Mouse (Mus musculus): ENCODE results near the gene Cx3cr1. TPM values are rescaled to one million over a fixed set of nuclear protein-coding genes. Genes with fewer than 3 reads are reported as not detected.

Gene Cx3cr1
- polyA plus RNA-seq, 1 experiment from 2014 or later, result 7.3 TPM

GRCm38 (mm10) chr9:119913087-119913838 lies 156.4 kb downstream of the Cx3cr1 start:
- no peaks in the 10 kb centered on the region for H3K9me3 ChIP-seq (replicated peaks)
- peaks cover 99% of the 10 kb centered on the region for H3K36me3 ChIP-seq
- H3K4me3 ChIP-seq (replicated peaks), result no peak overlapping the region
- H3K27ac ChIP-seq, result no peak overlapping the region
- no peak for ATAC-seq (replicated peaks; ENCODE audit: low FRiP score)
- WGBS, result 75% methylated on average over 13 of the region's 13 CpGs
- H3K4me2 ChIP-seq, result no peak overlapping the region
- H3K4me1 ChIP-seq, result 0 out of 2 replicates have a peak, but pooled peaks cover 4% of the 10 kb centered on the region
- no peaks in the 10 kb centered on the region for H3K27me3 ChIP-seq
- no peak overlapping the region for H3K9ac ChIP-seq

- Histone ChIP-seq H3K9me3 (replicated peaks) (no peaks in the 10 kb centered on the region), H3K4me2 (no peak overlapping the region), H3K27me3 (no peaks in the 10 kb centered on the region), H3K36me3 (peaks cover 99% of the 10 kb centered on the region), H3K27ac (no peak overlapping the region), H3K9ac (no peak overlapping the region), H3K4me3 (replicated peaks) (no peak overlapping the region), H3K4me1 (0 out of 2 replicates have a peak, but pooled peaks cover 5% of the 10 kb centered on the region)
- no peak for ATAC-seq (replicated peaks; ENCODE audit: low FRiP score)
- WGBS, result 76% methylated on average over 3 of the region's 3 CpGs
These were observed 159.7 kb downstream of the Cx3cr1 start for GRCm38 (mm10) chr9:119909931-119910330.

- Histone ChIP-seq H3K36me3 (peaks cover 99% of the 10 kb centered on the region), H3K27me3 (no peaks in the 10 kb centered on the region), H3K4me2 (no peak overlapping the region), H3K27ac (peak overlapping the region; percentile 18; the same call in 1 of the 2 replicates), H3K9me3 (replicated peaks) (no peaks in the 10 kb centered on the region), H3K4me1 (0 out of 2 replicates have a peak, but pooled peaks cover 5% of the 10 kb centered on the region), H3K9ac (no peak overlapping the region), H3K4me3 (replicated peaks) (no peak overlapping the region)
- WGBS, result 50% methylated on average over 3 of the region's 3 CpGs
- peak; percentile 73 for ATAC-seq (replicated peaks; ENCODE audit: low FRiP score)
These were observed 161.0 kb downstream of the Cx3cr1 start for GRCm38 (mm10) chr9:119908708-119909107.

GRCm38 (mm10) chr9:119902410-119903151 lies 167.1 kb downstream of the Cx3cr1 start:
- H3K4me3 ChIP-seq (replicated peaks), result no peak overlapping the region
- H3K4me2 ChIP-seq, result no peak overlapping the region
- peaks cover 68% of the 10 kb centered on the region for H3K36me3 ChIP-seq
- ATAC-seq (replicated peaks; ENCODE audit: low FRiP score), result no peak
- no peaks in the 10 kb centered on the region for H3K27me3 ChIP-seq
- no peaks in the 10 kb centered on the region for H3K4me1 ChIP-seq
- no peaks in the 10 kb centered on the region for H3K9me3 ChIP-seq (replicated peaks)
- no peak overlapping the region for H3K27ac ChIP-seq
- 88% methylated on average over 12 of the region's 12 CpGs for WGBS
- H3K9ac ChIP-seq, result no peak overlapping the region

- no peak overlapping the region for H3K4me2 ChIP-seq
- H3K4me3 ChIP-seq (replicated peaks), result no peak overlapping the region
- no peak for ATAC-seq (replicated peaks; ENCODE audit: low FRiP score)
- H3K9me3 ChIP-seq (replicated peaks), result no peaks in the 10 kb centered on the region
- peaks cover 12% of the 10 kb centered on the region for H3K4me1 ChIP-seq
- 91% methylated on average over 2 of the region's 2 CpGs for WGBS
- peaks cover 38% of the 10 kb centered on the region for H3K36me3 ChIP-seq
- no peaks in the 10 kb centered on the region for H3K27me3 ChIP-seq
- H3K9ac ChIP-seq, result no peak overlapping the region
- no peak overlapping the region for H3K27ac ChIP-seq
These were observed 170.2 kb downstream of the Cx3cr1 start for GRCm38 (mm10) chr9:119899446-119899845.

- Histone ChIP-seq H3K36me3 (peaks cover 4% of the 10 kb centered on the region; the same call in 1 of the 2 replicates), H3K4me2 (peak overlapping the region; percentile 87), H3K27ac (peak overlapping the region; percentile 89), H3K27me3 (no peaks in the 10 kb centered on the region), H3K4me1 (peaks cover 12% of the 10 kb centered on the region), H3K9me3 (replicated peaks) (no peaks in the 10 kb centered on the region), H3K9ac (peak overlapping the region; percentile 90), H3K4me3 (replicated peaks) (peak overlapping the region; percentile 93)
- under 1% methylated on average over 42 of the region's 71 CpGs for WGBS
- peak; percentile 78 for ATAC-seq (replicated peaks; ENCODE audit: low FRiP score)
These were observed 174.5 kb downstream of the Cx3cr1 start for GRCm38 (mm10) chr9:119895040-119895721.

GRCm38 (mm10) chr9:119894339-119895009 lies 175.2 kb downstream of the Cx3cr1 start, which contains the start of gene Wdr48:
TSS of gene Wdr48 (plus strand) at chr9:119894878.
- Histone ChIP-seq H3K4me2 (peak within 1 kb of the TSS; percentile 87), H3K27me3 (no peaks in the 10 kb centered on the region), H3K9me3 (replicated peaks) (no peaks in the 10 kb centered on the region), H3K9ac (peak within 1 kb of the TSS; percentile 90), H3K36me3 (peaks cover 2% of the 10 kb centered on the region; the same call in 1 of the 2 replicates), H3K4me3 (replicated peaks) (peak within 1 kb of the TSS; percentile 93), H3K27ac (peak within 1 kb of the TSS; percentile 89), H3K4me1 (peaks cover 13% of the 10 kb centered on the region)
- peak; percentile 99 for ATAC-seq (replicated peaks; ENCODE audit: low FRiP score)
- WGBS, result 3% methylated on average over 34 of the region's 34 CpGs

GRCm38 (mm10) chr9:119893881-119894280 lies 175.8 kb downstream of the Cx3cr1 start:
- no peak overlapping the region for H3K4me3 ChIP-seq (replicated peaks)
- H3K9me3 ChIP-seq (replicated peaks), result no peaks in the 10 kb centered on the region
- peaks cover 16% of the 10 kb centered on the region for H3K4me1 ChIP-seq
- H3K27me3 ChIP-seq, result no peaks in the 10 kb centered on the region
- no peak for ATAC-seq (replicated peaks; ENCODE audit: low FRiP score)
- peak overlapping the region; percentile 87 for H3K4me2 ChIP-seq
- 90% methylated on average over 5 of the region's 5 CpGs for WGBS
- no peak overlapping the region for H3K9ac ChIP-seq
- no peaks in the 10 kb centered on the region for H3K36me3 ChIP-seq
- H3K27ac ChIP-seq, result peak overlapping the region; percentile 89; the same call in 1 of the 2 replicates

- peaks cover 8% of the 10 kb centered on the region for H3K4me1 ChIP-seq
- no peaks in the 10 kb centered on the region for H3K36me3 ChIP-seq
- H3K4me3 ChIP-seq (replicated peaks), result no peak overlapping the region
- no peak overlapping the region for H3K4me2 ChIP-seq
- WGBS, result 52% methylated on average over 2 of the region's 2 CpGs
- no peak overlapping the region for H3K27ac ChIP-seq
- H3K27me3 ChIP-seq, result no peaks in the 10 kb centered on the region
- H3K9ac ChIP-seq, result no peak overlapping the region
- no peak for ATAC-seq (replicated peaks; ENCODE audit: low FRiP score)
- no peaks in the 10 kb centered on the region for H3K9me3 ChIP-seq (replicated peaks)
These were observed 179.0 kb downstream of the Cx3cr1 start for GRCm38 (mm10) chr9:119890692-119891091.

GRCm38 (mm10) chr9:119889446-119889845 lies 180.2 kb downstream of the Cx3cr1 start:
- no peak for ATAC-seq (replicated peaks; ENCODE audit: low FRiP score)

GRCm38 (mm10) chr9:119888843-119889246 lies 180.8 kb downstream of the Cx3cr1 start:
- 63% methylated on average over 2 of the region's 2 CpGs for WGBS

More at GRCm38 (mm10) chr9:119889446-119889845, 180.2 kb downstream of the Cx3cr1 start:
- H3K36me3 ChIP-seq, result no peaks in the 10 kb centered on the region
- no peak overlapping the region for H3K9ac ChIP-seq
- H3K27me3 ChIP-seq, result no peaks in the 10 kb centered on the region
- no peak overlapping the region for H3K4me2 ChIP-seq
- H3K27ac ChIP-seq, result peak overlapping the region; percentile 73
- H3K4me1 ChIP-seq, result peaks cover 4% of the 10 kb centered on the region; the same call in 1 of the 2 replicates
- no peak overlapping the region for H3K4me3 ChIP-seq (replicated peaks)
- H3K9me3 ChIP-seq (replicated peaks), result no peaks in the 10 kb centered on the region
- WGBS, result 83% methylated on average over 9 of the region's 9 CpGs

More at GRCm38 (mm10) chr9:119888843-119889246, 180.8 kb downstream of the Cx3cr1 start:
- peaks cover 4% of the 10 kb centered on the region; the same call in 1 of the 2 replicates for H3K4me1 ChIP-seq
- H3K4me2 ChIP-seq, result no peak overlapping the region
- ATAC-seq (replicated peaks; ENCODE audit: low FRiP score), result peak; percentile 56; the same call in 1 of the 2 replicates
- no peaks in the 10 kb centered on the region for H3K9me3 ChIP-seq (replicated peaks)
- H3K4me3 ChIP-seq (replicated peaks), result no peak overlapping the region
- no peaks in the 10 kb centered on the region for H3K36me3 ChIP-seq
- H3K27me3 ChIP-seq, result no peaks in the 10 kb centered on the region
- H3K27ac ChIP-seq, result peak overlapping the region; percentile 73
- H3K9ac ChIP-seq, result no peak overlapping the region
